Mouse (Mus musculus): ENCODE data around the gene Retreg3.
A peak's percentile ranks its signal among the peaks of the same experiment; 100 is the strongest.

Gene Retreg3

DNA sequence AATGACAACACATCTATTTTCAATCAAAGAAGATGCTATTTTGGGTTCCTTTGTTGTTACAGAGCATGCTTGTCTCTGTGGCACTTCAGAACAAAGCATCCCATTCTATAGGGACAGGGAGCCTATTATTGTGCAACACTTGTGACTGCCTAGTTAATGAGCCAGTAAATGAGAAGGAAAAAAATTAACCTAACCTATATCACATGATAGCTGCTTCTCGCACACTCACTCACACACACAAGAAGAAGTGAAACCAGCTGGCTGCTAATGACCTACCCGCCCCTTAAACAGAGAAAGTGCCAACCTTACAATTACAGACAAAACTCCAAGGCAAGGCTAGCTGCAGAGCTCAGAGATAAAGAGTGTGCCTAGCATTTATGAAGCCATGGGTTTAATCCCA lies 4.1 kb downstream of the Retreg3 start:
- no peak for DNase-seq (ENCODE audit: low spot score in 2 of 2)

DNA sequence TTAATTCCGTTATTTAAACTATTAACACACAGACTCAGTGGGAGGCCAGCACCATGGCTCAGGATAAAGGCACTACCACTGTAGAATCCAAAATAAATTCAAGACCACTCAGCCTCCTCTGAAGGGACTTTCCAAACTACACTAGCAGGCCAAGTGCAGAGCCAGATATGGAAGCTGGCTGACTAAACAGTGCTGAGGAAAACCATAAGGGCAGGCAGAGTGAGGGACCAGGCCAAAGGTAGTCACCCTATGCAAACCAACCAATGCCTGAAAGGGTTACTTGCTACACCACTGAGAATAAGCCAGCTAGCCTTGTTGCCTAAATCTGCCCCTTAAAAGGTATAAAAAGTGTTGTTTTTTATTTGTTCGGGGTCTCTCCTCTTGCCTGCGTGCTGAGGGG lies 7.5 kb downstream of the Retreg3 start:
- no peak for DNase-seq (ENCODE audit: low spot score in 2 of 2)

DNA sequence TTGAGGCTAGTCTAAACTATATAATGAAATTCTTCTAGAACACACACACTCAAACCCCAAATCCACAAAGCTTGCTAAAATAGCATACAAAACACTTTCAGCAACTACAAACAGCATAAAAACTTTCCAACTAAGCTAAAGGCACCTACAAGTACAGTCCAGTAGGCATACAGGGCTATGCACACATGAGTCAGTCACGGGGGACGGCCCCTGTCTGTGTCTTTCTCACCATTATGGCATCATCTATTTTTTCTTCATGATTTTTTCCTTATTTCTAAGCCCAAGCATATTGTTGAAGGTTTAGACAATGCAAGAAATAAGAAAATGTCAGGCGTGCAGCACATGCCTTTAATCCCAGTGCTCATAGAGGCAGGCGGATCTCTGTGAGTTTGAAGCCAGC lies 8.5 kb downstream of the Retreg3 start:
- DNase-seq (ENCODE audit: low spot score in 2 of 2): no peak

DNA sequence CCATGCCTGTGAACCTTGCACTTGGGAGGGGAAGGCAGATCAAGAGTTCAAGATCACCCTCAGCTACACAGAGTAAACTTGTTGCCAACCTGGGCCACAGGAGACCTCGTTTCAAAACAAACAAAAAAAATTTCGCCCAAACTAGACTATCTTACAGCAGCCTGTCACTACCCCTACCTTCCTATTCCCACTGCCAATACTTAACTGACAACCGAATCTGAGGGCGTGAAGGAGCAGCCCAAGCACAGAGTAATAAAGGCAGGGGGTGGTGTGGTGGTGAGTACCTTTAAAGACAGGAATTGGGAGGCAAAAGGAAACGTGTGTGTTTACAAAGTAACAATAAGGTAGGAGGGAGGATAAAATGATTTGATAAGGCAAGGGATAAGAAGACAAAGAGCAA lies 9.0 kb downstream of the Retreg3 start:
- DNase-seq (ENCODE audit: low spot score in 2 of 2): no peak

DNA sequence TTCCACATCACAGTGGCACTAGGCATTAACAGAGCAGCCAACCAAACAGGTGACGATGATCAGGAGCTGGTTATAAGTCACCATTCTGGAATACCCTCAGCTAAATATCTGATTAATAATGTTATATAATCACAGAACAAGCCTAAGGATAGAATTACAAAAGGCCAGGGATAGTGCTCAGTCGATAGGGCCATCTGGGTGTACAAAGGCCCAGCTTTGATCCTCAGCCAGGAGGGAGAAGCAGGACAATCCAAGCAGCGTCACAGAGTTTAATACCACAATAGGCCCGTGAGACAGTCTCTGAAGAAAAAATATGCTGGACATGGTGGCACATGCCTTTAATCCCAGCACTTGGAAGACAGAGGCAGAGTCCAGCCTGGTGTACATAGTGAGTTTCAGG lies 10.3 kb downstream of the Retreg3 start:
- no peak for DNase-seq (ENCODE audit: low spot score in 2 of 2)

DNA sequence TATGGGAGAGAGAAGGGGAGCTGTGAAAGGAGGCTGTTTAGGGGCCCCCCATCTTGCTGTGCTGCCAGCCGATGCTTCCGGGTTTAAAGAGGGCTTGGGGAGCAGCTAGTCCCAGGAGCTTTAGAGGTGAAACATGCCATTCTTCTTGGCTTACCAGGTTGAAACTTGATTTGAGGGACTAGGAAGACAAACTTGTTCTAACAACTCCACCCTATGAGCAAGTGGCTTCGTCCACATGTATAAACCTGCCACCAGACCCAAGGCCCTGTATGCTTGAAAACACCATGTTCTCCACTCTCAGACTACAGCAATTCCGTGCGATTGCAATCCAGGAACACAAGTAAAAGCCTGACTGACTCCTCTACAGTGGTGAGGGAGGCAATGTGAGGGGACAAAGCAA lies 16.7 kb downstream of the Retreg3 start:
- DNase-seq (ENCODE audit: low spot score in 2 of 2): no peak

DNA sequence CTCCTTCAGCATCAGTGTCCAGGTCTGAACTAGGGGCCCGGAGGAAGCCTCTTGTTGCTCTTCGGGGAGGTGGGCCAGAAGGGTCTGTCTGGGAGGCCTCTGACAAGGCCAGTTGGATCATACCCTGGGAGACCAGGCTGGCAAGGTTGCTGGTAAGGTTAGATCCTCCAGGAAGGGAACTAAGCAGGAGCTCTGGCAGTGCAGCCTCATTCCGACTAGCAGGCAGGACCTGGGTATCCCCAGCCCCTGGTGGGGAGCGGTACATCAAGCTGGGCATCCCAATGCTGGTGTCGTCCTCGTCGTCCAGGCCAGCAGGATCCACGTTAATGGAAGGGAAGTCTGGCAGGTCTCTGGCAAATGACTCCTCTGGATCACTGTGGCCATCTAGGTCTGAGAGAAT lies 21.5 kb downstream of the Retreg3 start:
- DNase-seq (ENCODE audit: low spot score in 2 of 2): no peak

DNA sequence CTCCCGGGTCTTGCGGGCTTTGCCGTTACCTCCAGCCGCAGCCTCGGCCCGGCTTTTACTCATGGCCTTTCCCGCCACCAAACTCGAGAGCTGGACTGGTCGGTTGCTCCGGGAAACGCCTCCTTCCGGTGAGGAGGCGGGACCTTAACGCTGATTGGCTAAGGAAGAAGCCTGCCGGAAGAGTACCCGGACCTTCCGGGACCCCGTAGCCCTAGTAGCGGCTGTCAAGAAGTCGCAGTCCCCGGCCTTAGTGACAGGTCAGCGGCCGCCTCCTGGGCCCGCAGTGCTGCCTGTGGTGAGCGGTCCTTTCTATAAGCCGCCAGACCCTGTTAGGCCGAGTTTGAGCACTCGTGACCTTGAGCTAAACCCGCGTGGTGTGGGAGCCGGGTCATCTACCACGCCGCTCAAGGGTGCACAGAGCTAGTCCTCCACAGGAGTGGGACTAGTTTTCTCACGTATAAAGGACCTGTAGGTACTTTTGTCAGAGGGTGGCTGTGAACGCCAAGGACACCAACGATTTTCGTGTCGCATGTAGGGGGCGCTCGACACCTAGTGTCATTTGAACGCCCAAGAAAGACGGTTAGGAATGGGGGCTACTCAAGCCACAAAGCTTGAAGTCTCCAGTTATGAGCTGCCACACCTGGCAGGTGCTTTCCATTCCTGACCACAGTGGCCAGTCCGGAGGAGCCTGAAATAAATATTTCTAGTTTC lies 24.2 kb downstream of the Retreg3 start, which contains the start of gene Psmc3ip:
TSS of gene Psmc3ip (minus strand) at position 123 of the 711 bp plus-strand sequence.
- peak; percentile 85 to 93 for DNase-seq (ENCODE audit: low spot score in 2 of 2)

DNA sequence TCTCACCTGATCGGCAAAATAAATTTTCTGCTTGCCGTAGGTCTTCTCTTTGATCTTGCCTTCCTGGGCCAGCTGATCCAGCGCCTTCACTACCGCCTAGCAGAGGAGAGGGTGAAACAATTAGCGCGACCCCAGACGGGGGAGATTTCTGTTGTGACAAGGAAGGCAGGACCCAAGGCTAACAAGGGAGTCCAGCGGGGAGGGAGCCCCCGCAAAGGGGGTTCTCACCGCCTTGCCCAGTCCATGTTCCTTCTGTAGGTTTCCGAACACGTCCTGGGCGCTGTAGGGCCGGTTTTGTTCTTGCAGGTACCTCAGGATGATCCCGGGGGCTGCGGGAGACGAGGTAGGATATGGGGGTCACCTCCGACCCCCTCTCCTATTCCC lies 24.8 kb downstream of the Retreg3 start:
- no peak for DNase-seq (ENCODE audit: low spot score in 2 of 2)

DNA sequence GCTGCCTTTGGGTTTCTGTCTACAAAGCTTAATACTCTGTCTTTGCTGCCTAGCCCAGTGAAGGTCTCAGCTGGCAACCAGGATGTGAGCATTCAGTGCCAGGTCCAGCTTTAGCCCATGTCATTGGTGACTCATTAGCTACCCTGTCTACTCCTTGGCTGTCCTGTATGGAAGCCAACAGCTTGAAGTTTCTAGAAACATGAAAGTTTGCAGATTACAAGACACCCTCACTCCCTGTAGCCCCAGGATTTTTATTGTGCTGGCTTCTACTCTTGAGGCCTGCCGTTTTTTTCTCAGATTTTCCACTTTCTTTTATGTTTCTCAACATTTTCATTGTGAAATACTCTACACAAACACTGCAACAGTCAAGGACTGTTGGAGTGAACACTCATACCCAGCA lies 29.8 kb downstream of the Retreg3 start:
- no peak for DNase-seq (ENCODE audit: low spot score in 2 of 2)

DNA sequence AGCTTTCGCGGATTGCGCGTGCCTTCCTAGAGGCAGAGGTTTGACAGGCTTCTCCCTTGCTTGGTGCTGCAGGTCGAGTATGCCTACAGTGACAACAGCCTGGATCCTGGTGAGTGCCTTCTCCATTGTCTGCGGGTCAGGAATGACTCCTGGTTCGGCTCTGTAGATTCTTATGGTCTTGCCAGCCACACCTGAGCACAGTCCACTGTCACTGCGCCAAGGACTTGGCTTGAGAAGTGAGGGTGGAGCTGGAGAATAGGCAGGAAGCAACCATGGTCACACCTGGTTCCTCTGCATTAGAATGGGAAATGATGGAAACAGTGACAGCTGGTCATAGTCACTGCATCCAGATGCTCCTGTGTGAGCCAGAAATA lies 32.0 kb downstream of the Retreg3 start:
- no peak for DNase-seq (ENCODE audit: low spot score in 2 of 2)

DNA sequence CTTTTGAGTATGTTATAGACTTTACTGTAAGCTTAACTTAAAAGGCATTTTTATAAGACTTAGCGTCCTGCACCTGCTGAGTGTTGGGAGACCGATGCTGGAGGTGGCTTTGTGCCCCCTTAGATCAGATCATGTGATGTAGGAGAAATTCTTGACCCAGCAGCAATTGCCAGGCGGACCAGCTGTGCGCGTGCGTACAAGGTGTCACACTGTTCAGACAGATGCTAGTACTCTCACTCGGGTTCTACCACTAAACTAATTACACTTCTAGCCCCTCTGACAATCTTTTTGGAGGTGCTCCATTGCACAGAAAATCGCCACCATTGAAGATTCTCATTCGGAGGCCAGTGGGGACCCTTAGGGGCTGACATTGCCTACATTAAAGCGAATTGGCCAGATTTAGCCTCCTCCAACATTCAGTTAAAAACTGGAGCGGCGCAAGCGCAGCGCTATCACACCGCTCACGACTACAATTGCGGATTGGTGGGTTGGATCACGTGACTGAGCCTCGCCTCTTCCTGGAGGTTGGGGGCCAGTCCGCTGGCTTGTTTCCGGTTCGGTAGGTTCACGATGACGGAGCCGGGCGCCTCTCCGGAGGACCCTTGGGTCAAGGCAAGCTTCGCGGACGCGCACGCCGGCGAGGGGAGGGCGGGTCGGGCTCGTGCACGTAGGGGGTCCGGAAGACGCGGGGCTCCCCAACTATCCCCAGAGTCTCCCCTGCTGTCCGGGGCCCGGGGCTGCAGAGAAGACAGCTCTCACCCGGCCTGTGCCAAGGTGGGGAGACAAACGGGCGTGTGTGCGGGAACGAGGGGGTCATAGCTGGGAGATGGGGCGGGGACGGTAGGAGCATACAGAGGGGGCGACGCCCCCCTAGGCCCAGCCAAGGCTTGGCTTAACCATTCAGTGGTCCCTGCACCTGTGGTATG lies 32.7 kb downstream of the Retreg3 start, which contains the start of gene Mlx:
TSS of gene Mlx (plus strand) at position 522 of the 926 bp plus-strand sequence.
- DNase-seq (ENCODE audit: low spot score in 2 of 2): peak; percentile 72 to 81

DNA sequence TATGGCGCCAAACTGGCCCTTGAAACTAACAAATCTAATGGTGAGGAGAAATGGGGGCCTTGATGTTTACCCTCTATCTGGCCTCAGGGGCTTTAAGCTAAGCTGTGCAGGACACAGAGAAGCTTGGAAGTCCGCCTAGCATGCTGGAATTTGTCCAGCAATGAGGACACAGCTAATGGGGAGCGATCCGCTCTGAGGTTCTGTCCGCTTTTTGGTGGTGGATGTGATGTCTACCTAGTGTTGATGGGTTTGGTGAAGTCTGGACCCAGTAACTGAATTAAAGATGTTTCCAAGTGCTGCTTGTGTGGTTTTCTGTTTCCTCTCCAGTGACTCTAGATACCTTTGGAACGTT lies 33.4 kb downstream of the Retreg3 start:
- DNase-seq (ENCODE audit: low spot score in 2 of 2): no peak

DNA sequence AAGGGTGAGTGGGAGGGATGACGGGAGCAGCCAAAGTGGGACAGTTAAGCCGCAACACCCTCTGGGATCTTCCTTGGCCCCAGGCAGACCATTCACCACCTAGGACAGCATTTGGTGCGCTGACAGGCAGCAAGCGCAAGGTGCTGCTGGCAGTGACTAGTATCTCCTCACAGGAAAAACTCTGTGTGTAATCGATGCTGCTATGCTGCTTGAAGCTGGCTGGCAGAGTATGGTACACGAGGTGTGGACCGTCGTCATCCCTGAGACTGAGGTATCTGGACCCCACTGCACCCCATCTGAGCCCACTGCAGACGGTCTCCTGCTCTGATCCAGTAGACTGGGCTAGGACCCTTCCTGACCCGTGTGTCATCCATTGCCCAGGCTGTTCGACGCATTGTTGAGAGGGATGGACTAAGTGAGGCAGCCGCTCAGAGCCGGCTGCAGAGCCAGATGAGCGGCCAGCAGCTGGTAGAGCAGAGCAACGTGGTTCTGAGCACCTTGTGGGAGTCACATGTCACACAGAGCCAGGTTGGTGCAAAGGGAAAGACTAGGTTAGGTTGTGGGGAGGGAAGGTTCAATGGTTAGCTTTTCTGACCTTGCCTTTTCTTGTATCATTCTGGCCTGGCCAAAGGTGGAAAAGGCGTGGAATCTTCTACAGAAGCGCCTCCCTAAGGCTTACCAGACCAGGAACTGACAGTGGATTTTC lies 33.9 kb downstream of the Retreg3 start:
- DNase-seq (ENCODE audit: low spot score in 2 of 2): no peak

DNA sequence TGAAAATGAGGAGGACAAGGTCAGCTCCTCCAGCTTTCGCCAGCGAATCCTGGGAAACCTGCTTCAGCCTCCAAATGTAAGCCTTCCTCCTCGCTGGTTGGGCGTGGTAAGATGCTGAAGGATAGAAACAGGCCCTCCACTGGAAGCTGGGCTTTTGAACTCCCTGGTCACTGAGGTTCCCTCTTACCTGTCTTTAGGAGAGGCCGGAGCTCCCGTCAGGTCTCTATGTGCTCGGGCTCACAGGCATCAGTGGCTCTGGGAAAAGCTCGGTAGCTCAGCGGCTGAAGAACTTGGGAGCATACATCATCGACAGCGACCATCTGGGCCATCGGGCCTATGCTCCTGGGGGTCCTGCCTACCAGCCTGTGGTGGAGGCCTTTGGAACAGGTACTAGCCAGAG lies 34.9 kb downstream of the Retreg3 start:
- no peak for DNase-seq (ENCODE audit: low spot score in 2 of 2)

DNA sequence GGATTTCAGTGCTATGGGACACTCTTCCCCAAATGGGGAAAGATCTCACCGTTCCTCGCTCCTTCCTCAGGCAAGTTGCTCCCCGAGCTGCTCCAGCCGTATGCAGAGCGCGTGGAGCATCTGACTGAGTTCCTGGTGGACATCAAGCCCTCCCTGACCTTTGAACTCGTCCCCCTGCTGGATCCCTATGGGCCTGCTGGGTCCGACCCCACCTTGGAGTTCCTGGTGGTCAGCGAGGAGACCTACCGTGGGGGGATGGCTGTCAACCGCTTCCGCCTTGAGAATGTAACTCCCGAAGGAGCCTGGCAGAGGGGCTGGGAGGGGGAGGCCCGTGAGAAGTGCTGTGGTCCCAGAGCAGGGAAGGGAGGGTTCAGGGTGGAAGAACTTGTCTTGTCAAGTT lies 35.4 kb downstream of the Retreg3 start:
- no peak for DNase-seq (ENCODE audit: low spot score in 2 of 2)

DNA sequence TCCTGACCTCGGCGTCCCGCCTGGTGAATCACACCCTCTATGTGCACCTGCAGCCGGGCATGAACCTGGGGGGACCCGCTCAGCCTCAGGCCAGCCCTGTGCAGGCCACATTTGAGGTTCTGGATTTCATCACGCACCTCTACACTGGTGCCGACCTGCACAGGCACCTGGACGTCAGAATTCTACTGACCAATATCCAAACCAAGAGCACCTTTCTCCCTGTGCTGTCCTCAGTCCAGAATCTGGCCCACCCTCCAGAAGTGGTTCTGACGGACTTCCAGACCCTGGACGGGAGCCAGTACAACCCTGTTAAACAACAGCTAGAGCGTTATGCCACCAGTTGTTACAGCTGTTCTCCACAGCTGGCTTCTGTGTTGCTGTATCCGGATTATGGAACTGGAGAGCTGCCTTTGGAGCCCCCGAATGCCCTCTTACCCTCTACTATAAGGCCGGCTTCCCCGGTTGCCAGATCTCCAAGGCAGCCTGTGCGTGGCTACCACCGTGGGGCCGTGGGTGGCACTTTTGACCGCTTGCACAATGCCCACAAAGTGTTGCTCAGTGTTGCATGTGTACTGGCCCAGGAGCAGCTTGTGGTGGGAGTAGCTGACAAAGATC lies 36.5 kb downstream of the Retreg3 start:
- no peak for DNase-seq (ENCODE audit: low spot score in 2 of 2)

DNA sequence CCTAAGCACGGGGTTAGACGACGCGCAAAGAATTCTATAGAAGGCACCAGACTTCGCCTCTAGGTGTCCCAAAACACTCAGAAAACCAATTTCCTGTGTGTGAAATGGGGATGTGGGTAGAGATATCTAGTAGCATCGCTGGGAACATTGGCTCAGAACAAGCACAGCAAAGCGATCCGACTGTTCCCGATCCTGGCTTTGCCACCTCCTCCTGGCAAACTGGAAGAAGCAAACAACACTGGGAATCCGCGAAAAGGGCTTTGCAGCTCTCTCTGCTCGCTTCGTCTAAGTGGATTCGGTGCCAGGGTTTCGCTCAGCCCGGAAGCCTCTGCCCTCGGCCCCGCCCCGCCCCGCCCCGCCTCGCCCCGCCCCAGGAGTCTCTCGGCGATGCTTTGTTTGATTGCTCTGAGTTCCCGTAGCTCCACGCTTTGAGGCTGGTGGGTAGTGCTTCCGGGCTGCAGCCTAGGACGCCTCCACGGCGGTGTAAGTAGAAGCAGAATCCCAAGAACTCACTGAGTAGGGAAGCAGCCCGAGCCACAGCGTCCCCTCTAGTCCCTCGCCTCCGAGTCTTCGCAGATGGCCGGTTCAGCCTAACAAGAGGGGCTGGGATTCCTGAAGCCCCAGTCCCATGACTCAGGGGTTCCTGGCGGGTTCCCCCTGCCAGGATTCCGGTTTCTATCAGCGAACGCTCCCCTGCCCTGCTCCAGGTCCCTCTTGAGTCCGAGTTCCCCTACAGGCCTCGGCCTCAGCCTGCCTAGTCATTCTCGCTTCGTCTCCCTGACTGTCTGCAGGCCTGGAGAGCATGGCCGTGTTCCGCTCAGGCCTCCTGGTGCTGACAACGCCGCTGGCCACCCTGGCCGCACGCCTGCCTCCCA lies 37.2 kb downstream of the Retreg3 start, which contains the start of gene Coasy:
TSS of gene Coasy (plus strand) at position 358 of the 875 bp plus-strand sequence.
- peak; percentile 53 to 66 for DNase-seq (ENCODE audit: low spot score in 2 of 2)

DNA sequence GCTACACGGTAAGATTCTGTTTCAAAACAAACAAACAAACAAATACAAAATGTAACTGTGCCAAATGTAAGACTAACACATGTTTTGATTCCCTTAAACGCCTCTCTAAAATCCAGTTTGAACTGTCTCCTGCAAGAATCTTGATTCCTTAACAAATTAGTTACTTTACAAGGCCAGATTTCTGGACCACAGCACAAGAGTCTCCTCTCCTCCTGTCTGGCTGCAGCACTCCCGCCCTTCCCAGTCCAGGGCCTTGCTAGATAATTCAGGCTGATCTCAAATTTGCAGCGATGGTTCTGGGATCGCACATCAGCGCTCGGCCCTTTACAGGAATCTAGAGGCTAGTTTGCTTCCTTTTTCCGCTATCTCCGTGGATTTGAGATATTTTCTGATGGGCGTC lies 38.0 kb downstream of the Retreg3 start:
- DNase-seq (ENCODE audit: low spot score in 2 of 2): no peak

DNA sequence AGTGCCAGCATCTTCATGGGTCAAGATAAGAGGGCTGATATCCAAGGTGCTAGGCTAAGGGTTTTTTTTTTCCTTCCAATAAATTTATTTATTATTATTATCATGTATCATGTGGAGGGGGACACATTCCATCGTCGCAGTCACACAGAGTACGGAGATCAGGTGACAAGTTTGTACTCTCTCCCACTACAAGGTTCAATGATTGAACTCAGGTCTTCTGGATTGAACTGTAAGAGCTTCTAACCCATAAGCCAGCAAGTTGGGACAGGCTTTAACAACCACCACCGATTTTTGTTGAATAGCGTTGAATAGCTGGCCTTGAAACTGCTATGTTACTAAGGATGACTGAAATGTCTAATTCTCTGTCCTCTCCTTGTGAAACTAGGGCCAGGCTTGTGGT lies 39.3 kb downstream of the Retreg3 start:
- no peak for DNase-seq (ENCODE audit: low spot score in 2 of 2)

DNA sequence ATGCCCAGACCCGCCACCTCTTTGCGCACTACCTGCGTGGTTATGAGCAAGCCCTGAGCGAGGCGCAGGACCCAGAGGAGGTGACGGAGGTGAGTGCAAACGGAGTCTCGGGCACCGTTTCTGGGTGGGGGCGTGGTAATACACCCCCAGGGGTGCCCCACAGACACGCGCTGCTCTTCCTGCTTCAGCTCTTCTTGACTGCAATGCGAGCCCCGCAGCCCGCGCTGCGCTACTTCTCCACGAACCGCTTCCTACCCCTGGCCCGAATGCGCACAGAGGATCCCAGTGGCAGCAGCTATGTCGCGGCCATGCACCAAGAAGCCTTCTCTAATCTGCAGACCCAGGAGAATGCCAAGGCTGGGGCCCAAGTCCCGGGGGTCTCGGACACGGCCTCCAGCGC lies 39.9 kb downstream of the Retreg3 start:
- no peak for DNase-seq (ENCODE audit: low spot score in 2 of 2)
